Mouse (Mus musculus) lung, postnatal 10 days (tissue): Measurements from ENCODE around the gene Zmynd11.
"Not testable (repeated sequence)": the region's sequence is repeated elsewhere in the genome, so short reads cannot be mapped to it uniquely, and the experiment has no call there.

Source experiments
- DNase-seq: peaks from one replicate; pipeline ENCODE4 v3.0.0; 2021

Zmynd11 gene

GRCm38 (mm10) chr13:9764646-9765536 is at the start of gene Zmynd11:
Gene Zmynd11 (minus strand): TSS chr13:9765330.
- DNase-seq: peak; percentile 55

- no peak for DNase-seq
These were observed 30.9 kb upstream of the Zmynd11 start for GRCm38 (mm10) chr13:9795889-9796631.

GRCm38 (mm10) chr13:9786050-9786449 is 20.9 kb upstream of the Zmynd11 start:
- no peak for DNase-seq

- DNase-seq: no peak
These were observed 18.6 kb upstream of the Zmynd11 start for GRCm38 (mm10) chr13:9783717-9784116.

- peak; percentile 27 for DNase-seq
These were observed 10.8 kb upstream of the Zmynd11 start for GRCm38 (mm10) chr13:9775901-9776300.

- DNase-seq: no peak
These were observed 8.9 kb upstream of the Zmynd11 start for GRCm38 (mm10) chr13:9774077-9774476.

GRCm38 (mm10) chr13:9767279-9767678 is 2.1 kb upstream of the Zmynd11 start:
- no peak for DNase-seq

GRCm38 (mm10) chr13:9766497-9766896 is 1.4 kb upstream of the Zmynd11 start:
- no peak for DNase-seq

- DNase-seq: no peak
These were observed 364 bp upstream of the Zmynd11 start for GRCm38 (mm10) chr13:9765537-9765851.

- DNase-seq: peak; percentile 82
These were observed 1.1 kb downstream of the Zmynd11 start for GRCm38 (mm10) chr13:9763828-9764645.

- no peak for DNase-seq
These were observed 1.9 kb downstream of the Zmynd11 start for GRCm38 (mm10) chr13:9763100-9763827.

- no peak for DNase-seq
These were observed 5.1 kb downstream of the Zmynd11 start for GRCm38 (mm10) chr13:9760057-9760456.

GRCm38 (mm10) chr13:9757842-9758491 is 7.2 kb downstream of the Zmynd11 start:
- DNase-seq: peak; percentile 19

GRCm38 (mm10) chr13:9753706-9754105 is 11.4 kb downstream of the Zmynd11 start:
- DNase-seq: no peak

- DNase-seq: no peak
These were observed 14.8 kb downstream of the Zmynd11 start for GRCm38 (mm10) chr13:9750320-9750719.

- DNase-seq: no peak
These were observed 15.3 kb downstream of the Zmynd11 start for GRCm38 (mm10) chr13:9749796-9750195.

- no peak for DNase-seq
These were observed 26.9 kb downstream of the Zmynd11 start for GRCm38 (mm10) chr13:9738190-9738589.

GRCm38 (mm10) chr13:9737024-9737423 is 28.1 kb downstream of the Zmynd11 start:
- DNase-seq: peak; percentile 14

GRCm38 (mm10) chr13:9732262-9732661 is 32.9 kb downstream of the Zmynd11 start:
- DNase-seq: not testable (repeated sequence)

GRCm38 (mm10) chr13:9729073-9729472 is 36.1 kb downstream of the Zmynd11 start:
- no peak for DNase-seq

- DNase-seq: no peak
These were observed 49.9 kb downstream of the Zmynd11 start for GRCm38 (mm10) chr13:9715224-9715623.
